Mouse (Mus musculus) ES-CJ7 (cell line): ENCODE data around the gene Ankrd12.

Experiments used
- DNase-seq: peaks from one replicate; pipeline ENCODE4 v3.0.0; 2011; ENCODE audit warnings: low read depth, low spot score

The Ankrd12 gene

DNA sequence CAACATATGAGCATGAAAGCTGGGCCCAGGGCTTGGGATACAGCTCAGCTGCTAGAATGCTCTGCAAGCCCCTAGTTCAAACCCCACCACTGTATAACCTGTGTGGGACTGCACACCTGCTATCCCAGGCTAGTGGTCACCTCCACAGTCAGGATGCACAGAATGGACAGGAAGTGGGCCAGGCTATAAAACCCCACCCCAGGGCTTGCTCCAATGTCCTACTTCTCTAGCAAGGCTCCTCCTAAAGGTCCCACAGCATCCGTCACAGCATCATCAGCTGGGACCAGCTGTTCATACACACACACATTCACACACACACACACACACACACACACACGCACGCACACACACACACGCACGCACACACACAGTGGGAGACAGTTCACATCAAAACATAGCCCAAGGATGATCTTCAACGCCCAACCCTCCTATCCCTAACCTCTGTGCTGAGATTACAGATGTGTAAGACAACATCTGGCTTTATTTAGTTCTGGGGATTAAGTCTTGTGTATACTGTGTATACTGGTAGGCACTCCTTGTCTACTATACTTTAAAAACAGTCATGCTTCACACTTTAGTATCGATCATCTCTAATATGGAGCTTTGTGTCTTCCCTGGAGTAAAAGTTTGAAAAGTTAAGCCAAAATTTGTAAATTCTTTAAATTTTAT is 146.6 kb downstream of the Ankrd12 start:
- DNase-seq = no peak

DNA sequence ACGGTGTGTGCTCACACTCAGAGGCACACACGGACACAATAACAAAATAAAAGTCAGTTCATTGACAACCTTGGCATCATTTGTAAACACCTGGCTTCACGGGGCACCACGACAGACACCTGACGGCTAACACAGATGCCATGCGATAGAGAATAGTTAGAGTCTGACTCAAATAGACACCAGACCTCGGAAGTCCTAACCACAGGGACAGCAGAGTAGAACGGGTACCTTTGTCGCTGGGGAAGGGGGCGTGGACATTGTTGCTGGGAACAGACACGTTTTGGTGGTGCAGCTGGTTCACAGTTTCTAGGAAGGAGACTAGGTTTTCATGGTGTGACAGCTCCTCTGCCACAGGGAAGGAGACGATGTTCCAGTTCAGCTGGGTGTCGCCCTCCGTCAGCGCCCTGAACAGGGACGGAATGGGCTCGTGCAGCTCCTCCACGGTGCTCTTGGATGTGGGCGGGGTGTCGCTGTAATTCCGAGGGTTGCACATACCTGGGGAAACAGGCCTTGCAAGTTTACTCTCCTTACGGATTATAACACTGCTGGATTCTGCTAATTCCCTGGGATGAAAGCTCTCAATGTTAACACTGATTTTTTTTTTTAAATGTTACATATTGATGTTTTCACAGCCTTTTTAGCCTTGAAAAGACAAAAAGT is 147.4 kb downstream of the Ankrd12 start:
- no peak for DNase-seq

DNA sequence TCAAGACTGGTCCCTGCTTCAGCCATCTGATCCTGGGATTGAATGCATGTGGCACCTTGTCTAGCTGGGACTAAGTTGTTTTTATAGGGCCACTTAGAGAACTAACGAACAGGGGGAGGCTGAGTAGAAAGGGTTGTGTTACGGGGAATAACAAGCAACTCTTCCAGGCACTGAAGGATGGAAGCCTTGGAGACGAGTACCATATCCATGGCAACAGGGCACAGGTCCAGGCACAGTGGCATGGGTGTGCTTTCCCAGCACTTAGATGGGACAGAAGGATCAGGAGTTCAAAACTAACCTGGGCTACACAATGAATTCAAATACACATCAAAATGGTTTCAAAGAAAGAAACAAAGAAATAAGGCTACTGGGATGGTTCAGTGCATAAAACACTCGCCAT is 149.8 kb downstream of the Ankrd12 start:
- DNase-seq = no peak

DNA sequence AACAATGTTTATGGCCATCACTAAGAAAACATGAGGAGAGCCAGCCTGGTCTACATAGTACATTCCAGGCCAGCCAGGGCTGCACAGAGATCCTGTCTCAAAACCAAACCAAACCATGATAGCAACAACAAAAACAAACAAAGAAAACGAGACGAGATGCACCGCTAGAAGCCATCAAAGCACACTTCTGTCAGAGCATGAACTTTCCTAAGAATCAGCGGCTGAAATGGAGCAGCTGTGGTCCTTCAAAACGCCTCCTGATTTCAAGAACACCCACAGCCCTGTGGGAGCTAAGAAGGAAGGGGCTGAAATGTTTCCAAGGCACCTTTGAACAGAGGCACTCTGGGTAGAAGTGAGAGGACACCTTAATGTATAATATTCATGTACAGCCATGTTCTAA is 152.7 kb downstream of the Ankrd12 start:
- DNase-seq = no peak

DNA sequence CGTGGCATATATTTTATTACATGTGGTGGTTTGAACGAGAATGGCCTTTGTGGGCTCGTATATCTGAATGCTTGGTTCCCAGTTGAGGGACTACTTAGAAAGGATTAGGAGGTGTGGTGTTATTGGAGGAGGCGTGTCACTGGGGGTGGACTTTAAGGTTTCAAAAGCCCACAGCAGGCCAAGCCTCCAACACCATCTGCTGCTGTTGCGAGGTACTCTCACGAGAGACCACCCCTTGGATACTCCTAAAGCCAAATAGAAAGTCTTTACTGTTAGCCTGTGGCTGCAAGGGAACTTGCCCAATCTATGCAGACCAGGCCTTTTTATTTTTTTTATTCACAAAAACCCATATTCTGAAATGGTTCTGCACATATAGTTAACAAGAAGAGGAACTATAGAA is 154.9 kb downstream of the Ankrd12 start:
- DNase-seq = no peak

DNA sequence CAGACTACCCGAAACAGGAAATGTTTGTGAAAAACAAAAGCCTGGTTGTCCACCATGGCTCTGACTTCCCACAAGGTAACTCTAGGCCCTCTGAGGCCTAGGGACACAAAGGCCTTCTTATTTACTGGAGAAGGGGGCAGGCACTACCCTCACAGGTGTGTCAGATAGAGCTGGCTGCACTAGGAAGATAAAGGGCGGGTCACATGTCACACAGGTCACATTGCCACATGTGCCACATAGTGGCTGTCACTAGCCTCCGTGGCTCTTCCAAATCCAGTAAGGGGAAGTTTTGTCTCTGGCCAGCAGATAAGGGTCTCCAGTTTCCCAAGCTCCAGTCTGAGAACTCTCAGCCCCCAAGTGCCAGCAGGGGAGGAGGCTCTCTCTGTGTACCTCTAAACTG is 157.7 kb downstream of the Ankrd12 start:
- DNase-seq = no peak

DNA sequence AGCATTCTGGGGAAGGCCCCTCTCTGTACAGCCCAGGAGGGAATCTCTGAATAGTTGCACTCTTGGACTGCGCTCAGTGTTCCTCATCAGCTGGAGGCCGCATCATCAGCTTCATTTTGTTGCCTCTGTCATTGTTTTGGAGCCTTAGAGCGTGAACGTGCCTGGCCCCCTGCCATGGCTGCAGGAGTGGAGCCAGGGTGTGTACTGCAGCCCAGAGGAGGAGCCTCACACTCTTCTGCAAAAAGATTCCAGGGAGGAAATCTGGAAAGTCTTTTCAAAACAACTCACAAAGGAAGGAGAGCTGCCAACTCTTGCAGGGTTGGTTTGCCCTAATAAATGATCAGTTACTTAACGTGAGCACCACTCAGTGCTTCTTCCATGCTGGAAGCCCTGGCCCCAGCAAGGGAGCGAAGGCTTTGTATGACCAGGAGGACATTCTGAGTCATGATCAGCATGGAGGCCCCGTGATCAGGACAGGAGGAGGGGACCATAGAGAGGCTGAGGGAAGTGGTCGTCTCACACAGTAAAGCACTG is 160.7 kb downstream of the Ankrd12 start:
- no peak for DNase-seq
